ENCODE assay signal across 9 mouse cellular contexts in genomic region chr6:117105182-117105589, GRCm38 (mm10).
DNase-seq lines count a peak whose midpoint lies in the region; ATAC-seq lines count a peak whose summit lies in the region.
"Had no signal": no experiment of that assay in that cellular context is flagged by ENCODE, and none has a peak within 500 bp of the region (broad histone marks: within the 10 kb centered on the region; RNA-seq: fewer than 3 reads in every experiment).

No protein-coding gene starts in this region.

- intact Hi-C loops in gastrocnemius, postnatal 36 days (cut with DNase I), result no loop called here

- no peak overlapping the region for H3K4me2 ChIP-seq in hindbrain, embryonic 12.5 days (replicated peaks)
- no peak overlapping the region for H3K4me2 ChIP-seq in hindbrain, embryonic 11.5 days (replicated peaks; ENCODE audit: low read depth, low read length)

- H3K4me3 ChIP-seq in hindbrain, embryonic 12.5 days, result no peak overlapping the region
- no peak overlapping the region for H3K4me3 ChIP-seq in hindbrain, embryonic 11.5 days (ENCODE audit: low read depth, low read length)

- H3K4me1 ChIP-seq in hindbrain, embryonic 12.5 days, result peaks cover 9% of the 10 kb centered on the region; the same call in 1 of the 2 replicates
- H3K4me1 ChIP-seq in hindbrain, embryonic 11.5 days (replicated peaks; ENCODE audit: control insufficient read depth, insufficient read depth, low read length), result no peaks in the 10 kb centered on the region

- H3K27me3 ChIP-seq in hindbrain, embryonic 12.5 days, result no peaks in the 10 kb centered on the region
- H3K27me3 ChIP-seq in hindbrain, embryonic 11.5 days (ENCODE audit: control insufficient read depth, insufficient read depth, low read length), result no peaks in the 10 kb centered on the region

- no peak for DNase-seq in hindbrain, embryonic 11.5 days (ENCODE audit: low spot score)
- DNase-seq in NIH3T3 (ENCODE audit: low read depth), result peak; percentile 93
- DNase-seq in gastrocnemius, postnatal 36 days, result peak; percentile 31 to 45
- DNase-seq in lung, postnatal 36 days, result peak; percentile 3
- DNase-seq in right cerebral cortex, postnatal 14 days, result no peak
- no peak for DNase-seq in frontal cortex, postnatal 14 days (ENCODE audit: low spot score in 2 of 2)

- H3K36me3 ChIP-seq in hindbrain, embryonic 12.5 days, result no peaks in the 10 kb centered on the region
- no peaks in the 10 kb centered on the region for H3K36me3 ChIP-seq in hindbrain, embryonic 11.5 days (ENCODE audit: control insufficient read depth, insufficient read depth, low read length)

- peak; percentile 38; the same call in 1 of the 2 replicates for ATAC-seq in hindbrain, embryonic 12.5 days (ENCODE audit: low FRiP score)
- no peak for ATAC-seq in hindbrain, embryonic 11.5 days (ENCODE audit: low FRiP score)
- no peak for ATAC-seq in cerebellum, adult (ENCODE audit: insufficient number of reproducible peaks, low FRiP score, low TSS enrichment)
- ATAC-seq: forebrain, embryonic 16.5 days had no signal

- no peak overlapping the region for H3K9ac ChIP-seq in hindbrain, embryonic 12.5 days
- H3K9ac ChIP-seq in hindbrain, embryonic 11.5 days (ENCODE audit: low read depth, low read length), result no peak overlapping the region

- H3K9me3 ChIP-seq in hindbrain, embryonic 12.5 days (replicated peaks), result no peaks in the 10 kb centered on the region
- no peaks in the 10 kb centered on the region for H3K9me3 ChIP-seq in hindbrain, embryonic 11.5 days (ENCODE audit: control insufficient read depth, low read length)

- H3K27ac ChIP-seq in hindbrain, embryonic 12.5 days, result 0 out of 2 replicates have a peak overlapping the region, but pooled peaks have one; percentile 7
- H3K27ac ChIP-seq in hindbrain, embryonic 11.5 days (ENCODE audit: low read depth, low read length), result no peak overlapping the region

- WGBS in hindbrain, embryonic 12.5 days, result 50% methylated on average over 6 of the region's 6 CpGs
- WGBS in hindbrain, embryonic 11.5 days, result 57% methylated on average over 6 of the region's 6 CpGs

Comparison
In these comparisons a context has a peak if more than half of its experiments do, and no peak if none do; other contexts are left out.
1. DNase-seq: peak in NIH3T3 (single experiment), gastrocnemius, postnatal 36 days (2 of 2) and lung, postnatal 36 days (single experiment); none in hindbrain, embryonic 11.5 days (single experiment), right cerebral cortex, postnatal 14 days (single experiment) and frontal cortex, postnatal 14 days (0 of 2).